Mouse (Mus musculus): ENCODE data around the gene L3hypdh. TPM values are rescaled to one million over a fixed set of nuclear protein-coding genes. Genes with fewer than 3 reads are reported as not detected.

Gene L3hypdh
- polyA plus RNA-seq (2012; fragmentation: generic; extraction: Trizol), result 1.7 TPM

GRCm38 (mm10) chr12:72085329-72086165, at the start of gene L3hypdh, which contains the start of gene Jkamp:
Gene L3hypdh (minus strand): TSS chr12:72085439.
Gene Jkamp (plus strand): TSS chr12:72085589.
- peaks cover 11% of the 10 kb centered on the region for H3K79me2 ChIP-seq (ENCODE audit: control insufficient read depth, insufficient read depth)
- H3K36me3 ChIP-seq (ENCODE audit: control insufficient read depth, insufficient read depth), result no peaks in the 10 kb centered on the region
- peak within 1 kb of the TSS; percentile 91 for H3K4me2 ChIP-seq (ENCODE audit: low read depth)
- TF ChIP-seq TCF3 (IDR thresholded peaks at IDR 0.05; ENCODE audit: insufficient read length, low read depth) (no peak), SRF (IDR thresholded peaks at IDR 0.05; ENCODE audit: control insufficient read depth, insufficient read length, low read depth) (peak; percentile 38), MYOG (IDR thresholded peaks at IDR 0.05; ENCODE audit: control insufficient read depth in 1 of 3, insufficient read depth in 1 of 3, insufficient read length in 2 of 3, low read depth in 2 of 3) (no peak), MYOD1 (IDR thresholded peaks at IDR 0.05; ENCODE audit: control insufficient read depth in 1 of 3, insufficient read length in 2 of 3, low read depth in 2 of 3) (no peak), TCF12 (IDR thresholded peaks at IDR 0.05; ENCODE audit: insufficient read depth, poor library complexity, severe bottlenecking) (no peak), POLR2AphosphoS2 (IDR thresholded peaks at IDR 0.05; ENCODE audit: insufficient read length, low read depth) (peak; percentile 58), POLR2A (IDR thresholded peaks at IDR 0.05; ENCODE audit: insufficient read length, low read depth) (peak; percentile 78), MAX (IDR thresholded peaks at IDR 0.05; ENCODE audit: low read depth) (no peak), E2F4 (IDR thresholded peaks at IDR 0.05; ENCODE audit: insufficient read depth) (no peak), USF1 (IDR thresholded peaks at IDR 0.05; ENCODE audit: low read depth) (no peak), REST (IDR thresholded peaks at IDR 0.05; ENCODE audit: insufficient read depth, insufficient read length) (no peak), CEBPB (IDR thresholded peaks at IDR 0.05; ENCODE audit: insufficient read depth, poor library complexity, severe bottlenecking) (no peak)
- peak within 1 kb of the TSS; percentile 55 for H3K4me3 ChIP-seq
- H3ac ChIP-seq (ENCODE audit: control insufficient read depth, insufficient read length), result peak within 1 kb of the TSS; percentile 17
- no peaks in the 10 kb centered on the region for H3K27me3 ChIP-seq (ENCODE audit: control insufficient read depth, insufficient read depth, insufficient read length)

- Histone ChIP-seq H3K27me3 (ENCODE audit: control insufficient read depth, insufficient read depth, insufficient read length) (peaks cover 5% of the 10 kb centered on the region), H3K4me3 (no peak overlapping the region), H3ac (ENCODE audit: control insufficient read depth, insufficient read length) (no peak overlapping the region), H3K79me2 (ENCODE audit: control insufficient read depth, insufficient read depth) (no peaks in the 10 kb centered on the region), H3K36me3 (ENCODE audit: control insufficient read depth, insufficient read depth) (no peaks in the 10 kb centered on the region), H3K4me2 (ENCODE audit: low read depth) (no peak overlapping the region)
- TF ChIP-seq MAX (IDR thresholded peaks at IDR 0.05; ENCODE audit: low read depth) (no peak), CEBPB (IDR thresholded peaks at IDR 0.05; ENCODE audit: insufficient read depth, poor library complexity, severe bottlenecking) (no peak)
These were observed 44.0 kb upstream of the L3hypdh start for GRCm38 (mm10) chr12:72129203-72129602.

- Histone ChIP-seq H3K4me2 (ENCODE audit: low read depth) (no peak overlapping the region), H3K4me3 (no peak overlapping the region), H3ac (ENCODE audit: control insufficient read depth, insufficient read length) (no peak overlapping the region), H3K36me3 (ENCODE audit: control insufficient read depth, insufficient read depth) (no peaks in the 10 kb centered on the region), H3K27me3 (ENCODE audit: control insufficient read depth, insufficient read depth, insufficient read length) (peaks cover 4% of the 10 kb centered on the region), H3K79me2 (ENCODE audit: control insufficient read depth, insufficient read depth) (no peaks in the 10 kb centered on the region)
- TF ChIP-seq E2F4 (IDR thresholded peaks at IDR 0.05; ENCODE audit: insufficient read depth) (no peak), MYOD1 (IDR thresholded peaks at IDR 0.05; ENCODE audit: control insufficient read depth in 1 of 3, insufficient read length in 2 of 3, low read depth in 2 of 3) (no peak), MYOG (IDR thresholded peaks at IDR 0.05; ENCODE audit: control insufficient read depth in 1 of 3, insufficient read depth in 1 of 3, insufficient read length in 2 of 3, low read depth in 2 of 3) (no peak), REST (IDR thresholded peaks at IDR 0.05; ENCODE audit: insufficient read depth, insufficient read length) (no peak), POLR2AphosphoS2 (IDR thresholded peaks at IDR 0.05; ENCODE audit: insufficient read length, low read depth) (no peak), MAX (IDR thresholded peaks at IDR 0.05; ENCODE audit: low read depth) (no peak), USF1 (IDR thresholded peaks at IDR 0.05; ENCODE audit: low read depth) (no peak), POLR2A (IDR thresholded peaks at IDR 0.05; ENCODE audit: insufficient read length, low read depth) (no peak), SRF (IDR thresholded peaks at IDR 0.05; ENCODE audit: control insufficient read depth, insufficient read length, low read depth) (no peak), TCF12 (IDR thresholded peaks at IDR 0.05; ENCODE audit: insufficient read depth, poor library complexity, severe bottlenecking) (no peak), CEBPB (IDR thresholded peaks at IDR 0.05; ENCODE audit: insufficient read depth, poor library complexity, severe bottlenecking) (no peak), TCF3 (IDR thresholded peaks at IDR 0.05; ENCODE audit: insufficient read length, low read depth) (no peak)
These were observed 30.6 kb upstream of the L3hypdh start for GRCm38 (mm10) chr12:72115686-72116345.

GRCm38 (mm10) chr12:72115126-72115525, 29.9 kb upstream of the L3hypdh start:
- H3ac ChIP-seq (ENCODE audit: control insufficient read depth, insufficient read length), result no peak overlapping the region

More at GRCm38 (mm10) chr12:72115126-72115525, 29.9 kb upstream of the L3hypdh start:
- Histone ChIP-seq H3K4me3 (no peak overlapping the region), H3K4me2 (ENCODE audit: low read depth) (no peak overlapping the region), H3K27me3 (ENCODE audit: control insufficient read depth, insufficient read depth, insufficient read length) (peaks cover 5% of the 10 kb centered on the region), H3K36me3 (ENCODE audit: control insufficient read depth, insufficient read depth) (no peaks in the 10 kb centered on the region), H3K79me2 (ENCODE audit: control insufficient read depth, insufficient read depth) (no peaks in the 10 kb centered on the region)
- TF ChIP-seq SRF (IDR thresholded peaks at IDR 0.05; ENCODE audit: control insufficient read depth, insufficient read length, low read depth) (no peak), MYOD1 (IDR thresholded peaks at IDR 0.05; ENCODE audit: control insufficient read depth in 1 of 3, insufficient read length in 2 of 3, low read depth in 2 of 3) (no peak)

All from myocyte (in vitro differentiated cells).